Mouse (Mus musculus) stomach, postnatal 0 days (tissue): ENCODE data around the gene Shisa8. TPM values are rescaled to one million over a fixed set of nuclear protein-coding genes. Genes with fewer than 3 reads are reported as not detected.

ENCODE experiments used
- ATAC-seq: fragments of 200-750 bp; cut with Nextera tagmentation; 2 replicates; pipeline ENCODE4 v1.8.0; 2017; ENCODE audit not compliant: low FRiP score, low TSS enrichment
- DNase-seq: peaks from one replicate; pipeline ENCODE4 v3.0.0-alpha.2; 2016; ENCODE audit warnings: low spot score
- H3K27ac ChIP-seq: fragments of 300-500 bp; sonication (generic); replicated peaks from 2 replicates; pipeline ENCODE4 v1.5.1; 2014; ENCODE audit warnings: mild to moderate bottlenecking, control low read depth
- H3K27me3 ChIP-seq: fragments of 300-500 bp; sonication (generic); 2 replicates; pipeline ENCODE4 v1.6.1; 2014; ENCODE audit warnings: low read length; ENCODE audit not compliant: control insufficient read depth, insufficient read depth
- H3K36me3 ChIP-seq: fragments of 300-500 bp; sonication (generic); 2 replicates; pipeline ENCODE4 v1.6.1; 2014; ENCODE audit warnings: low read length, mixed read lengths; ENCODE audit not compliant: control insufficient read depth, insufficient read depth
- H3K4me1 ChIP-seq: fragments of 300-500 bp; sonication (generic); replicated peaks from 2 replicates; pipeline ENCODE4 v1.6.1; 2014; ENCODE audit warnings: antibody characterized with exemption; ENCODE audit not compliant: control insufficient read depth, insufficient read depth
- H3K4me2 ChIP-seq: fragments of 300-500 bp; sonication (generic); replicated peaks from 2 replicates; pipeline ENCODE4 v1.6.1; 2014; ENCODE audit warnings: low read depth, mild to moderate bottlenecking, control low read depth, moderate library complexity
- H3K4me3 ChIP-seq: fragments of 300-500 bp; sonication (generic); 2 replicates; pipeline ENCODE4 v1.5.1; 2014; ENCODE audit warnings: low read depth, low read length, control low read depth
- H3K9ac ChIP-seq: fragments of 300-500 bp; sonication (generic); 2 replicates; pipeline ENCODE4 v1.6.1; 2014; ENCODE audit warnings: mild to moderate bottlenecking, low read length, control low read depth, mixed read lengths
- H3K9me3 ChIP-seq: fragments of 300-500 bp; sonication (generic); 2 replicates; pipeline ENCODE4 v1.6.1; 2016; ENCODE audit warnings: low read length; ENCODE audit not compliant: control insufficient read depth
- CTCF ChIP-seq: IDR thresholded peaks from 2 replicates; pipeline ENCODE4 v1.5.1; 2016; ENCODE audit warnings: antibody characterized with exemption, low read depth, mild to moderate bottlenecking, moderate library complexity
- EP300 ChIP-seq: optimal IDR thresholded peaks from 2 replicates; pipeline ENCODE3; 2016; ENCODE audit warnings: antibody characterized with exemption
- WGBS: fragments of 180-500 bp; shearing (Covaris S2); extraction: QIAGEN DNeasy Blood & Tissue Kit; methylation state at CpG from one replicate; pipeline ENCODE4 v1.1.7; 2014; 5-methylcytosine and 5-hydroxymethylcytosine counted together
- polyA plus RNA-seq: library from polyadenylated mRNA; unstranded; fragments of >200 nt; fragmentation: Nextera tagmentation; extraction: Ambion mirVana; gene quantifications from 2 replicates; pipeline ENCODE4 v1.2.1, GENCODE M21; 2015

Shisa8 gene
- polyA plus RNA-seq, result 0.06 and 0.23 TPM in 2 replicates

- WGBS, result 0% methylated on average over 24 of the region's 34 CpGs
- no peak within 1 kb of the TSS for H3K27ac ChIP-seq
- H3K27me3 ChIP-seq, result peaks cover 10% of the 10 kb centered on the region; the same call in 1 of the 2 replicates
- H3K36me3 ChIP-seq, result no peaks in the 10 kb centered on the region
- H3K4me1 ChIP-seq, result no peaks in the 10 kb centered on the region
- DNase-seq (peak; percentile 44), ATAC-seq (no peak)
- TF ChIP-seq EP300, result no peak
- no peak for TF ChIP-seq CTCF
- 0 out of 2 replicates have a peak within 1 kb of the TSS, but pooled peaks have one; percentile 18 for H3K9ac ChIP-seq
- H3K4me2 ChIP-seq, result peak within 1 kb of the TSS; percentile 72
- no peaks in the 10 kb centered on the region for H3K9me3 ChIP-seq
- peak within 1 kb of the TSS; percentile 45 for H3K4me3 ChIP-seq
Measured at GRCm38 (mm10) chr15:82212752-82213063, at the start of gene Shisa8. Gene Shisa8, minus strand, starts transcription at chr15:82212815.

GRCm38 (mm10) chr15:82259510-82259909 lies 46.9 kb upstream of the Shisa8 start:
- H3K9me3 ChIP-seq, result no peaks in the 10 kb centered on the region

GRCm38 (mm10) chr15:82255944-82256383 lies 43.3 kb upstream of the Shisa8 start:
- WGBS, result 23% methylated on average over 10 of the region's 10 CpGs
- TF ChIP-seq CTCF (no peak), EP300 (no peak)
- H3K4me2 ChIP-seq, result no peak overlapping the region
- H3K9ac ChIP-seq, result no peak overlapping the region
- no peaks in the 10 kb centered on the region; the same call in 1 of the 2 replicates for H3K27me3 ChIP-seq
- no peak overlapping the region for H3K4me3 ChIP-seq
- ATAC-seq (no peak), DNase-seq (no peak)
- H3K36me3 ChIP-seq, result no peaks in the 10 kb centered on the region
- no peaks in the 10 kb centered on the region for H3K4me1 ChIP-seq
- no peak overlapping the region for H3K27ac ChIP-seq
- H3K9me3 ChIP-seq, result no peaks in the 10 kb centered on the region

More at GRCm38 (mm10) chr15:82259510-82259909, 46.9 kb upstream of the Shisa8 start:
- no peak overlapping the region for H3K27ac ChIP-seq
- no peaks in the 10 kb centered on the region for H3K4me1 ChIP-seq
- H3K9ac ChIP-seq, result no peak overlapping the region
- H3K36me3 ChIP-seq, result no peaks in the 10 kb centered on the region
- WGBS, result 18% methylated on average over 16 of the region's 16 CpGs
- no peaks in the 10 kb centered on the region; the same call in 1 of the 2 replicates for H3K27me3 ChIP-seq
- ATAC-seq (0 out of 2 replicates have a peak, but pooled peaks have one; percentile 31), DNase-seq (peak; percentile 76)
- no peak overlapping the region for H3K4me3 ChIP-seq
- TF ChIP-seq CTCF (peak; percentile 97), EP300 (no peak)
- H3K4me2 ChIP-seq, result no peak overlapping the region

GRCm38 (mm10) chr15:82255248-82255647 lies 42.6 kb upstream of the Shisa8 start:
- Histone ChIP-seq H3K36me3 (no peaks in the 10 kb centered on the region), H3K27ac (no peak overlapping the region), H3K27me3 (no peaks in the 10 kb centered on the region; the same call in 1 of the 2 replicates), H3K9ac (no peak overlapping the region), H3K4me2 (no peak overlapping the region), H3K9me3 (no peaks in the 10 kb centered on the region), H3K4me3 (no peak overlapping the region), H3K4me1 (no peaks in the 10 kb centered on the region)
- TF ChIP-seq EP300 (no peak), CTCF (peak; percentile 44)
- ATAC-seq (no peak), DNase-seq (no peak)
- 43% methylated on average over 4 of the region's 4 CpGs for WGBS

- TF ChIP-seq CTCF (no peak), EP300 (no peak)
- H3K27me3 ChIP-seq, result no peaks in the 10 kb centered on the region; the same call in 1 of the 2 replicates
- no peaks in the 10 kb centered on the region for H3K9me3 ChIP-seq
- no peaks in the 10 kb centered on the region for H3K4me1 ChIP-seq
- H3K36me3 ChIP-seq, result no peaks in the 10 kb centered on the region
- DNase-seq, result no peak
- 73% methylated on average over 6 of the region's 6 CpGs for WGBS
- ATAC-seq, result peak; percentile 53; the same call in 1 of the 2 replicates
- no peak within 1 kb of the TSS for H3K27ac ChIP-seq
- no peak within 1 kb of the TSS for H3K4me2 ChIP-seq
- H3K4me3 ChIP-seq, result no peak within 1 kb of the TSS
- no peak within 1 kb of the TSS for H3K9ac ChIP-seq
Measured at GRCm38 (mm10) chr15:82252097-82252496, 39.5 kb upstream of the Shisa8 start, which contains the start of gene 1500009C09Rik. Gene 1500009C09Rik, plus strand, starts transcription at chr15:82252397.

- TF ChIP-seq EP300 (no peak), CTCF (peak; percentile 54)
- 95% methylated on average over 3 of the region's 3 CpGs for WGBS
Measured at GRCm38 (mm10) chr15:82251579-82251978, 39.0 kb upstream of the Shisa8 start.

More at GRCm38 (mm10) chr15:82251579-82251978, 39.0 kb upstream of the Shisa8 start:
- no peak overlapping the region for H3K4me2 ChIP-seq
- no peak overlapping the region for H3K9ac ChIP-seq
- H3K36me3 ChIP-seq, result no peaks in the 10 kb centered on the region
- H3K27ac ChIP-seq, result no peak overlapping the region
- no peaks in the 10 kb centered on the region for H3K4me1 ChIP-seq
- H3K9me3 ChIP-seq, result no peaks in the 10 kb centered on the region
- ATAC-seq (no peak), DNase-seq (no peak)
- H3K4me3 ChIP-seq, result no peak overlapping the region
- H3K27me3 ChIP-seq, result no peaks in the 10 kb centered on the region; the same call in 1 of the 2 replicates
